Mouse (Mus musculus) gastrocnemius, adult 18-20 months (tissue): ENCODE measurements around the gene Serpina1b. TPM values are rescaled to one million over a fixed set of nuclear protein-coding genes. Genes with fewer than 3 reads are reported as not detected.
"Not testable (repeated sequence)": the region's sequence is repeated elsewhere in the genome, so short reads cannot be mapped to it uniquely, and the experiment has no call there.

Experiments used
- DNase-seq: peaks from one replicate; pipeline ENCODE4 v3.0.0; 2021; ENCODE audit warnings: low spot score
- total RNA-seq, 2 experiments: library from RNA; stranded (reverse); gene quantifications; 2 replicates each; pipeline ENCODE4 v1.2.3; 2021

Serpina1b gene
- total RNA-seq, 2 experiments from 2014 or later = 2.7 TPM; not detected in 1

GRCm38 (mm10) chr12:103700144-103700750 lies 129.9 kb downstream of the Serpina1b start:
- no peak for DNase-seq

DNA sequence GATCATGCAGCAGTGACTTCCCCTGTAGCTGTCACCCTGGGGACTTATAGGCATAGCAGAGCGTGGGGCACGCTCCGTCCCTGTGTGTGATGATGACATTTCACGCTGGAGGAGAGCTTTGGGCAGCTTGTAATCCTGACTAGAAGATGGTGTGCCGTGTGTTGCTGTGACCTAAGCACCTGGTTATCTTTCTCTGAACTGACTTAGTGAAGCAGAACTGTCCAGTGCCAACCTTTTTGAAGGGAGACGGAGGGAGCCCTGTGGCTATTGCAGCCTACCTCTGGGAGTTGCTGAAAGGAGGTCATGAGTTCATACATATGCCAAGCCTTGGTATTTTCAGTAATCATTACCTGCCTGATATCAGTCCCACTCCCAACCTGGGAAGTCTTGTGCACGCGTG lies 134.7 kb downstream of the Serpina1b start, which contains the start of gene Serpina1f:
TSS of gene Serpina1f (minus strand) at position 101 of the 400 bp plus-strand sequence.
- no peak for DNase-seq

DNA sequence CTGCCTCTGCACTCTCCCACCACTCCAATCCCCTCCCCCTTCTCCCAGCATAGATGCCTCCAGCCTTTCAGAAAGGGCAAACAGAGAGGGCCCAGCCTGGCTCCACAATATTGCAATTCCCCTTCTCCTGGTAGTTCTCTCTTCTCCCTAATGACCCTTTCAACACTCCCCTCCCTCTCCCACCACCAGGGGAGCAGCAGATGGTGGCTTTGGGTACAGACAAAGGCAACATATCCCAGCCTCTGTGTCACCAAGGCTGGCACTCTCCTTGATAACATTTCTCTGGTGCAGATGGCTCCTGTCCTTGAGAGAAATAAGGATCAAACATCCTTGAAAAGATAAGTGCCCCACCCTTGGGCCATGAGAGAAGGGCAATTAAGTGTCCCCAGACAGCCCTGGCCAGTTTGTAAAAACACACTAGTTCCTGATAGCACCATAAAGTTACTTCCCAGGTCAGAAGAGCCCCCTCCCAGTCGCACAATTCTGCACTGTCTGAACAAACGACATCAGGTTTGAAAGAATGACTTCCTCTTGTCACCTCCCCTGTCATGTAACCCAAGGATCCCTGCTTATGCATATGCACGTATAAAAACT lies 141.9 kb downstream of the Serpina1b start:
- DNase-seq = no peak

DNA sequence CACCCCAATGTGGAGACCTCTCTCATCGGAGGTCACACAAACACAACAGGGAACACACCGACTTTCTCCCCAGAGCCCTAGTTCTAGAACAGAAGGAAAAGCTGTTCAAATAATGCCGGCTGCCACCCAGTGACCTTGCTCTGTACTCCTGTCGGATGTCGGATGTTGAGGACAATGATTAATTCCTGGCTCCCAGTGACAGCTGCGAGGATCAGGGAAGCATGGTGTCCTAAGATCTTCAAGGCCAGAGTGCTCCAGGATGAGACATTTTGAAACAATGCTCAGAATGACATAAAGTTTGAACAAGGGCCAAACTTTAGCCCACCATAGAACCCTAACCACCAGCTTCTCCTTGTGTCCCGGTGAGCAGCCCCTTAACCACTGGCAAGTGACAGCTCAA lies 143.2 kb downstream of the Serpina1b start:
- no peak for DNase-seq

- DNase-seq = no peak
Measured at GRCm38 (mm10) chr12:103686050-103686449, 144.1 kb downstream of the Serpina1b start.

- DNase-seq = no peak
Measured at GRCm38 (mm10) chr12:103685386-103685785, 144.8 kb downstream of the Serpina1b start.

DNA sequence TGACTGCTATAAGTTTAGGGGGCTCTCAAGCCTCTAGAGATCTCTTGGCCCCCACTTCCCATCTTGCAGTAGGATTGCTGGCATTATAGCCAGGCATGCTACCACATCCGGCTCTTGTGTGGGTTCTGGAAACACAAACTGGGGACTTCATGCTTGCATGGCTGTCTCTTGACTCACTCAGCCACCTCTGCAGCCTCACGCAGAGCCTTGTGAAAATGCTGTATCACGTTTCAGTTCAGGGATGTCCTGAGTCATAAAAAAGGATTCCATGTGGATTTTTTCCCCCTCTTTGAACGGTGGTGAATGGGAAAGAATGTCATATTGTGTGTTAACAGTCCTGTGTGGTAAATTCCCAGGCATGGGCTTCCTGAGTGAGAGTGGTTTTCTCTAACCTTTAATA lies 146.4 kb downstream of the Serpina1b start:
- no peak for DNase-seq

DNA sequence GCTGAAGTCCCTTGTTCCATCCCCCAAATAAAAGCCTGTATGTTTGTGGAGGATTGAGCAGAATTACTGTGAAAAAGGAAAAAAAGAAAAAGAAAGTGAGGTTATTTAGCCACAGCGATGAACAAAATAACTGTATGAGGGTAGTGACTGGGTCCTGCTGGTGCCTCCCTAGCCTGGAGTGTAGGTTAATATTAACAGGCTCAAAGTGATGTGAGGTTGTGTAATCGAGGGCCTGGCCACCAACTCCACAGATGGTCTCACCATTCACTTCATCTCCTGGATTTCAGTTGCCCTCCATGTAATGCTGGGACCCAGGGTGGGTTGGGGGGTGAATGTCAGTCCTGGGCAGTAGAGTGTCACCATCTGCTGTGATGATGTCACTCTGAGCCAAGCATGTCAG lies 148.4 kb downstream of the Serpina1b start:
- no peak for DNase-seq

GRCm38 (mm10) chr12:103681169-103681568 lies 149.0 kb downstream of the Serpina1b start:
- DNase-seq = no peak

GRCm38 (mm10) chr12:103679853-103680252 lies 150.3 kb downstream of the Serpina1b start:
- not testable (repeated sequence) for DNase-seq

Other genes starting within 250 kb of the Serpina1b start
- gene Serpina10, start 198.9 kb downstream of the Serpina1b start, total RNA-seq = under 1 TPM in 1 of 2 experiments, not detected in 1; 0.26 TPM
- not detected for gene Serpina6, start 173.2 kb downstream of the Serpina1b start, total RNA-seq
- not detected for gene Serpina16, start 154.2 kb downstream of the Serpina1b start, total RNA-seq
- gene Serpina1f, start 134.8 kb downstream of the Serpina1b start, total RNA-seq = not detected
- gene Serpina1d, start 56.8 kb downstream of the Serpina1b start, total RNA-seq = 1 to 10 TPM in 1 of 2 experiments, not detected in 1; 1.4 TPM
- gene Serpina1a, start 33.2 kb upstream of the Serpina1b start, total RNA-seq = under 1 TPM in 1 of 2 experiments, not detected in 1; 0.88 TPM
- under 1 TPM in 1 of 2 experiments, not detected in 1; 0.50 TPM for gene Serpina1c, start 74.5 kb upstream of the Serpina1b start, total RNA-seq
- under 1 TPM in 1 of 2 experiments, not detected in 1; 0.47 TPM for gene Serpina1e, start 128.6 kb upstream of the Serpina1b start, total RNA-seq
- not detected for gene Serpina11, start 159.6 kb upstream of the Serpina1b start, total RNA-seq
- not detected for gene Serpina9, start 183.4 kb upstream of the Serpina1b start, total RNA-seq
- not detected for gene Serpina12, start 214.1 kb upstream of the Serpina1b start, total RNA-seq